Mouse (Mus musculus) neural tube, embryonic 11.5 days (tissue): Measurements from ENCODE around the gene Nmbr. TPM values are rescaled to one million over a fixed set of nuclear protein-coding genes. Genes with fewer than 3 reads are reported as not detected.

Experiments
- ATAC-seq: fragments of 200-750 bp; cut with Nextera tagmentation; 2 replicates; pipeline ENCODE4 v1.8.0; 2017; ENCODE audit warnings: moderate number of reproducible peaks, mild to moderate bottlenecking, moderate TSS enrichment, moderate library complexity; ENCODE audit not compliant: insufficient read depth, low FRiP score, low TSS enrichment
- DNase-seq: peaks from one replicate; pipeline ENCODE4 v3.0.0-alpha.2; 2015; ENCODE audit warnings: low spot score
- H3K27ac ChIP-seq: fragments of 300-500 bp; sonication (generic); 2 replicates; pipeline ENCODE4 v1.5.1; 2014; ENCODE audit warnings: low read depth, mild to moderate bottlenecking, low read length
- H3K27me3 ChIP-seq: fragments of 300-500 bp; sonication (generic); 2 replicates; pipeline ENCODE4 v1.6.1; 2014; ENCODE audit warnings: mild to moderate bottlenecking, low read length, mixed read lengths; ENCODE audit not compliant: control insufficient read depth, insufficient read depth
- H3K36me3 ChIP-seq: fragments of 300-500 bp; sonication (generic); 2 replicates; pipeline ENCODE4 v1.6.1; 2014; ENCODE audit warnings: mild to moderate bottlenecking, low read length, moderate library complexity, mixed read lengths; ENCODE audit not compliant: control insufficient read depth, insufficient read depth
- H3K4me1 ChIP-seq: fragments of 300-500 bp; sonication (generic); 2 replicates; pipeline ENCODE4 v1.6.1; 2014; ENCODE audit warnings: low read length, mixed read lengths; ENCODE audit not compliant: control insufficient read depth, insufficient read depth
- H3K4me2 ChIP-seq: fragments of 300-500 bp; sonication (generic); 2 replicates; pipeline ENCODE4 v1.6.1; 2014; ENCODE audit warnings: low read depth, mild to moderate bottlenecking, moderate library complexity
- H3K4me3 ChIP-seq: fragments of 300-500 bp; sonication (generic); 2 replicates; pipeline ENCODE4 v1.5.1; 2014; ENCODE audit warnings: low read depth, low read length
- H3K9ac ChIP-seq: fragments of 300-500 bp; sonication (generic); 2 replicates; pipeline ENCODE4 v1.6.1; 2014; ENCODE audit warnings: mild to moderate bottlenecking, low read length
- H3K9me3 ChIP-seq: fragments of 300-500 bp; sonication (generic); 2 replicates; pipeline ENCODE4 v1.6.1; 2016; ENCODE audit warnings: low read length; ENCODE audit not compliant: control insufficient read depth
- WGBS: fragments of 180-500 bp; shearing (Covaris S2); extraction: QIAGEN DNeasy Blood & Tissue Kit; methylation state at CpG from one replicate; pipeline ENCODE4 v1.1.7; 2014; 5-methylcytosine and 5-hydroxymethylcytosine counted together
- polyA plus RNA-seq: library from polyadenylated mRNA; unstranded; fragments of >200 nt; fragmentation: Nextera tagmentation; extraction: Ambion mirVana; gene quantifications from 2 replicates; pipeline ENCODE4 v1.2.1, GENCODE M21; 2014

The Nmbr gene
- polyA plus RNA-seq, 1 experiment from 2014 or later: 0.52 TPM

- Histone ChIP-seq H3K4me2 (no peak overlapping the region), H3K4me3 (no peak overlapping the region), H3K36me3 (no peaks in the 10 kb centered on the region), H3K9ac (no peak overlapping the region), H3K4me1 (no peaks in the 10 kb centered on the region), H3K27me3 (no peaks in the 10 kb centered on the region), H3K9me3 (no peaks in the 10 kb centered on the region), H3K27ac (no peak overlapping the region)
- DNase-seq (no peak), ATAC-seq (no peak)
- WGBS: 59% methylated on average over 4 of the region's 4 CpGs
Measured at GRCm38 (mm10) chr10:14816970-14817369, 111.6 kb downstream of the Nmbr start.

Other genes with a start within 250 kb of the Nmbr start
- gene Adgrg6, start 159.9 kb upstream of the Nmbr start, polyA plus RNA-seq: 6.2 and 8.1 TPM in 2 replicates
- 212 and 214 TPM in 2 replicates for gene Vta1, start within 50 bp of the Nmbr start, polyA plus RNA-seq
- gene Gje1, start 12.6 kb downstream of the Nmbr start, polyA plus RNA-seq: not detected in 2 replicates